Mouse (Mus musculus): ENCODE data around the gene Sox12. TPM values are rescaled to one million over a fixed set of nuclear protein-coding genes. Genes with fewer than 3 reads are reported as not detected.
A peak's percentile ranks its signal among the peaks of the same experiment; 100 is the strongest.

The Sox12 gene
- polyA plus RNA-seq, 1 experiment from 2014 or later, result 8.2 TPM

- H3K27me3 ChIP-seq (ENCODE audit: insufficient read depth, low read length), result no peaks in the 10 kb centered on the region
- H3K4me1 ChIP-seq (replicated peaks; ENCODE audit: insufficient read depth, low read length), result no peaks in the 10 kb centered on the region
- no peak for TF ChIP-seq CTCF (IDR thresholded peaks at IDR 0.05; ENCODE audit: low read depth)
- no peak overlapping the region for H3K4me3 ChIP-seq (replicated peaks; ENCODE audit: low read depth, low read length)
- ATAC-seq (replicated peaks; ENCODE audit: low FRiP score, low read depth), result no peak
- H3K9ac ChIP-seq (ENCODE audit: low read depth, low read length), result no peak overlapping the region
- no peak overlapping the region for H3K4me2 ChIP-seq (ENCODE audit: low read length)
- no peak overlapping the region for H3K27ac ChIP-seq
- H3K9me3 ChIP-seq (replicated peaks; ENCODE audit: low read length), result no peaks in the 10 kb centered on the region
- H3K36me3 ChIP-seq (ENCODE audit: insufficient read depth, low read length), result no peaks in the 10 kb centered on the region
- DNase-seq (ENCODE audit: low spot score), result no peak
- 75% methylated on average over 3 of the region's 3 CpGs for WGBS
These were observed 40.6 kb downstream of the Sox12 start for GRCm38 (mm10) chr2:152357254-152357653.

DNA sequence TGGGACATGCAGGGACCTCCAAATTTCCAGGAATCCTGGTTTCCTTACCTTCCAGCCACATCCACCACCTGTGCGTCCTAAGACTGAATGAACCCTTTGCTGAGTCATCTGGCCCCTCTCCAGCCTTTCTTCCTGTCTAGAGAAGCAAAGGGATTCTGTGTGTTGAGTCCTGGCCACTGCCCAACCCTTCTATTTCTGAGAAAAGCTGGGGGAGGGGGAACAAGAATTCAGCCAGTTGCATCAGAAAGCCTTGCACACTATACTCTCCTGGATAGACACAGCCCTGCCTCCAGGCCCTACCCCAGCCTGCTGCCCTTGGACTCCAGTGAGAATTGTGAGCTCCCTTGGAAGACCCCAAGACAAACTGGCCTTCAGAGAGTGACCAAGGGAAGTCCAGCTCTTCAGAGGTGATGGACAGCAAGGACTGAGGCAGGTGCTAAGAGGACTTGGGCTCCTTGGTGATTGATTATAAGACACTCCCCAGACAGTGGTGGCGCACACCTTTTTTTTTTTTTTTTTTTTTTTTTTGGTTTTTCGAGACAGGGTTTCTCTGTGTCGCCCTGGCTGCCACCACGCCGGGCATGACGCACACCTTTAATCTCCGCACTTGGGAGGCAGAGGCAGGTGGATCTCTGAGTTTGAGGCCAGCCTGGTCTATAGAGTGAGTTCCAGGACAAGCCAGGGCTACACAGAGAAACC is 47.9 kb downstream of the Sox12 start:
- no peak for TF ChIP-seq CTCF (IDR thresholded peaks at IDR 0.05; ENCODE audit: low read depth)
- 85% methylated on average over 8 of the region's 8 CpGs for WGBS
- peak; percentile 72 for DNase-seq (ENCODE audit: low spot score)

DNA sequence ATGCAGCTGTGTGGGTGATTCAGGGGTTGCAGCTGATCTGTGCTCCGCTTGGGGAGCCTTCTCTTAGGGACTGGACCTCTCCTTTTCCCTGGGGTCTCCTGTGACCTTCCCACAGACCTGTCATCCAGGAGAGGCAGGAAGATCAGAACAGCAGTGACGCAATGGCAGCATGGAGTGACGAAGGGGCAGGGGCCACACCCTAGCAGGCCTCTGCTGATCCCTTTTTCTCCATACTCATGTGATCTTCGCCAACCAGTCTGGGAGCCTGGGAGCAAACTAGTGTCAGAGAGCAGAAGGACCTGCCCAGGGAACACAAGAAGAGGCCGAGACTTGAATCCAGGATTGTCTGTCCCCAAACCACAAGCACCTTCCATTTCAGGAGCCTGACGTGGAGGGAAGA is 48.7 kb downstream of the Sox12 start:
- TF ChIP-seq CTCF (IDR thresholded peaks at IDR 0.05; ENCODE audit: low read depth), result no peak

More for the DNA sequence above, 47.9 kb downstream of the Sox12 start:
- ATAC-seq (replicated peaks; ENCODE audit: low FRiP score, low read depth), result no peak
- H3K9ac ChIP-seq (ENCODE audit: low read depth, low read length), result no peak overlapping the region
- H3K9me3 ChIP-seq (replicated peaks; ENCODE audit: low read length), result no peaks in the 10 kb centered on the region
- H3K27me3 ChIP-seq (ENCODE audit: insufficient read depth, low read length), result no peaks in the 10 kb centered on the region
- no peak overlapping the region for H3K4me3 ChIP-seq (replicated peaks; ENCODE audit: low read depth, low read length)
- no peaks in the 10 kb centered on the region for H3K4me1 ChIP-seq (replicated peaks; ENCODE audit: insufficient read depth, low read length)
- no peak overlapping the region for H3K27ac ChIP-seq
- H3K36me3 ChIP-seq (ENCODE audit: insufficient read depth, low read length), result no peaks in the 10 kb centered on the region
- no peak overlapping the region for H3K4me2 ChIP-seq (ENCODE audit: low read length)

GRCm38 (mm10) chr2:152347722-152348121 is 50.1 kb downstream of the Sox12 start:
- Histone ChIP-seq H3K27ac (no peak overlapping the region), H3K9ac (ENCODE audit: low read depth, low read length) (no peak overlapping the region), H3K9me3 (replicated peaks; ENCODE audit: low read length) (no peaks in the 10 kb centered on the region), H3K27me3 (ENCODE audit: insufficient read depth, low read length) (no peaks in the 10 kb centered on the region), H3K4me3 (replicated peaks; ENCODE audit: low read depth, low read length) (no peak overlapping the region), H3K4me2 (ENCODE audit: low read length) (no peak overlapping the region), H3K36me3 (ENCODE audit: insufficient read depth, low read length) (no peaks in the 10 kb centered on the region), H3K4me1 (replicated peaks; ENCODE audit: insufficient read depth, low read length) (no peaks in the 10 kb centered on the region)
- DNase-seq (ENCODE audit: low spot score) (no peak), ATAC-seq (replicated peaks; ENCODE audit: low FRiP score, low read depth) (no peak)
- 58% methylated on average over 2 of the region's 2 CpGs for WGBS
- no peak for TF ChIP-seq CTCF (IDR thresholded peaks at IDR 0.05; ENCODE audit: low read depth)

More for the DNA sequence above, 48.7 kb downstream of the Sox12 start:
- ATAC-seq (replicated peaks; ENCODE audit: low FRiP score, low read depth) (no peak), DNase-seq (ENCODE audit: low spot score) (no peak)
- H3K9ac ChIP-seq (ENCODE audit: low read depth, low read length), result no peak overlapping the region
- no peaks in the 10 kb centered on the region for H3K9me3 ChIP-seq (replicated peaks; ENCODE audit: low read length)
- H3K4me2 ChIP-seq (ENCODE audit: low read length), result no peak overlapping the region
- no peak overlapping the region for H3K4me3 ChIP-seq (replicated peaks; ENCODE audit: low read depth, low read length)
- no peaks in the 10 kb centered on the region for H3K4me1 ChIP-seq (replicated peaks; ENCODE audit: insufficient read depth, low read length)
- WGBS, result 77% methylated on average over 6 of the region's 6 CpGs
- no peaks in the 10 kb centered on the region for H3K27me3 ChIP-seq (ENCODE audit: insufficient read depth, low read length)
- no peak overlapping the region for H3K27ac ChIP-seq
- H3K36me3 ChIP-seq (ENCODE audit: insufficient read depth, low read length), result no peaks in the 10 kb centered on the region

DNA sequence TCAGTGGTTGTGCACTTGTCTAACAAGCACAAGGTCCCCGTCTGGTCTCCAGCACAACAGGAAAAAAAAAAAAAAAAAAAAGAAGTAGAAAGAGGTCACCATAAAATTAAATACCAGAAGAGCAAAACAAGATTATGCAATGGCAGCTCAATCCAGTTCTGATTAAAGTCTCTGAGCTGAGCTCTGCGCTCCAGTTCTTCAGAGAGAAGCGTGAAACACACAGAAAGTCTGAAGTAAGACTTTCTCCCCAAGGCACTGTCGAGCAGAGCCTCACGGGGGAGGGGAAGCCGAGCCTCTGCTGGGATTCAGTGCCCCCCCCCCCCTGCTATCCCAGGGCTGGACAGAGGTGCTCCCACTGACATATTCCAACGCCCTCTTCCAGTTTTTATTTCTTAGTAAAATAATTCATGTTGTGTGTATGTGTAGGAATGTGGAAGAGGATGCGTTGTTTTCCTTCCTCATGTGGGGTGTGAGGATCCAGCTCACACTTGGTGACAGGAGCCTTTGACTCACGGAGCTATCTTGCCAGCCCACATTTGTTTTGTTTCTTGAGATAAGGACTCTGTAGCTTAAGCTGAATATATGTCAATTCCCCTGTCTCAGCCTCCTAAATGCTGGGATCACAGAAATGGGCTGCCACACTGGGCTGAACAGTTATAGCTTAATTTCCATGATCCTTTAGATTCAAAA is 50.9 kb downstream of the Sox12 start:
- Histone ChIP-seq H3K36me3 (ENCODE audit: insufficient read depth, low read length) (no peaks in the 10 kb centered on the region), H3K9ac (ENCODE audit: low read depth, low read length) (no peak overlapping the region), H3K4me2 (ENCODE audit: low read length) (no peak overlapping the region), H3K4me3 (replicated peaks; ENCODE audit: low read depth, low read length) (no peak overlapping the region), H3K9me3 (replicated peaks; ENCODE audit: low read length) (no peaks in the 10 kb centered on the region), H3K4me1 (replicated peaks; ENCODE audit: insufficient read depth, low read length) (no peaks in the 10 kb centered on the region), H3K27me3 (ENCODE audit: insufficient read depth, low read length) (no peaks in the 10 kb centered on the region), H3K27ac (no peak overlapping the region)
- DNase-seq (ENCODE audit: low spot score), result no peak
- 46% methylated on average over 9 of the region's 9 CpGs for WGBS
- TF ChIP-seq CTCF (IDR thresholded peaks at IDR 0.05; ENCODE audit: low read depth), result no peak
- ATAC-seq (replicated peaks; ENCODE audit: low FRiP score, low read depth), result no peak

DNA sequence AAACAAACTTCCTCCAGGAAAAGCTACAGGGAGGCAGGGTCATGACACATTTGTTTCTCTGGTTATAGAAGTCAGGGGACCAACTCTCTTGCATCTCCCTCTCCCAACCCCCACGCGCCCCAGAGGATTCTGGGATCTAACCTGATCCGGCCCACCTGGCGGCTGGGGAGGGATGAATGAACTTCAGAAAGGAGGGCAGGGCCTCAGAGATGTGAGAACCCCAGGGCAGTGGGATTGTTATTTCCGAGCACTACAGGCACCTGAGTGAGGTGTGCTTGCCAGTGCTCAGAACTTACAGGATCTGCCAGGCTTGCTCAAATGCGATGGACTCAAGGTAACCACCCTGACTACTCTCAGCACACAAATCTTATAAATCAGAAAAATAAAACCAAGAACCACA is 52.5 kb downstream of the Sox12 start:
- Histone ChIP-seq H3K27ac (no peak overlapping the region), H3K4me2 (ENCODE audit: low read length) (no peak overlapping the region), H3K27me3 (ENCODE audit: insufficient read depth, low read length) (no peaks in the 10 kb centered on the region), H3K36me3 (ENCODE audit: insufficient read depth, low read length) (no peaks in the 10 kb centered on the region), H3K9me3 (replicated peaks; ENCODE audit: low read length) (no peaks in the 10 kb centered on the region), H3K9ac (ENCODE audit: low read depth, low read length) (no peak overlapping the region), H3K4me3 (replicated peaks; ENCODE audit: low read depth, low read length) (no peak overlapping the region), H3K4me1 (replicated peaks; ENCODE audit: insufficient read depth, low read length) (no peaks in the 10 kb centered on the region)
- DNase-seq (ENCODE audit: low spot score) (no peak), ATAC-seq (replicated peaks; ENCODE audit: low FRiP score, low read depth) (no peak)
- TF ChIP-seq CTCF (IDR thresholded peaks at IDR 0.05; ENCODE audit: low read depth), result no peak
- 66% methylated on average over 6 of the region's 6 CpGs for WGBS

Measured in kidney, postnatal 0 days (tissue).